Mouse (Mus musculus): Measurements from ENCODE around the gene Olfr569. TPM values are rescaled to one million over a fixed set of nuclear protein-coding genes. Genes with fewer than 3 reads are reported as not detected.

The Olfr569 gene
- not detected for total RNA-seq (2022)

DNA sequence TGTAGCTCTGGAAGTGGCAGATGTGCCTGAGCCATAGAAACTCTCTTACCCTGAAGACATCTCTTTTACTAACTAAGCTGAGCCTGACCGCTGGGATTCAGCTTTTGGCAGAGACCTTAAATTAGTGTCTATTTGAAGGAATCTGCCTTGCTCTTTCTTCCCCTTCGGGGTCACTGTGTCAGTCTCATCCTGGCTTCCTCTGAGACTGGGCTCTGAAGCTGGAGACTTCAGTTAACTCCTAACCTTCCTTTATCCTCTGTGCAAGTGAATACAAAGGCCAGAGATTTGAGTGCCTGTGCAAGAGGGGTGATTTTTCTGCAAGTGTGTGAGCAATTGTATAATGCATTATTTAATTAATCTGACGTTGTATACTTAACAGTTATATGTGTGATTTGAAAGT is at the start of gene Olfr569:
Gene Olfr569 (minus strand): TSS at position 101 of the 400 bp plus-strand sequence.
- DNase-seq, result no peak

- DNase-seq, result no peak
Observed at GRCm38 (mm10) chr7:102927105-102927504, 36.4 kb upstream of the Olfr569 start.

GRCm38 (mm10) chr7:102924109-102924508 is 33.4 kb upstream of the Olfr569 start, which contains the start of gene Olfr572:
Gene Olfr572, plus strand, starts transcription at chr7:102924409.
- no peak for DNase-seq

DNA sequence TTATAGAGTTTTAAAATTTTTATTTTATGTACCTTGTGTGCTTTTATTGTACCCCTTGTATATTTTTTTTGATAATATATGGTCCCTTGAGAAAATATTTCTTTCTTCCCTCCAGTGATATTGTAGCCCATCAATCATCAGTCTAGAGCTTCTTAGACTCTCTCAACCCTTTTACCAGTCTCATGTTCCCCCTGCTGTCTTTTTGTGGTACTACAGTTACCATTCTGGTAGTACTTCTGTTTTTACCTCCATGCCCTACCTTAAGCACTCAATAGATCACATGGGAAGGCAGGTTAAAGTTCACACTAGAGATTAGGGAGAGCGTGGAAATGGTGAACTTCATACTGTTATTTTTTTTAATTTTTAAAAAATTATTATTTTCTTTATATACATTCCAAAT is 28.9 kb upstream of the Olfr569 start:
- no peak for DNase-seq

- no peak for DNase-seq
Observed at GRCm38 (mm10) chr7:102917032-102917875, 26.6 kb upstream of the Olfr569 start, which contains the start of gene Olfr571. Gene Olfr571, minus strand, starts transcription at chr7:102917536.

GRCm38 (mm10) chr7:102916405-102916804 is 25.7 kb upstream of the Olfr569 start:
- DNase-seq, result no peak

GRCm38 (mm10) chr7:102915261-102915660 is 24.6 kb upstream of the Olfr569 start:
- no peak for DNase-seq

- DNase-seq, result no peak
Observed at GRCm38 (mm10) chr7:102876822-102877221, 13.9 kb downstream of the Olfr569 start, which contains the start of gene Olfr568. Gene Olfr568, plus strand, starts transcription at chr7:102877122.

DNA sequence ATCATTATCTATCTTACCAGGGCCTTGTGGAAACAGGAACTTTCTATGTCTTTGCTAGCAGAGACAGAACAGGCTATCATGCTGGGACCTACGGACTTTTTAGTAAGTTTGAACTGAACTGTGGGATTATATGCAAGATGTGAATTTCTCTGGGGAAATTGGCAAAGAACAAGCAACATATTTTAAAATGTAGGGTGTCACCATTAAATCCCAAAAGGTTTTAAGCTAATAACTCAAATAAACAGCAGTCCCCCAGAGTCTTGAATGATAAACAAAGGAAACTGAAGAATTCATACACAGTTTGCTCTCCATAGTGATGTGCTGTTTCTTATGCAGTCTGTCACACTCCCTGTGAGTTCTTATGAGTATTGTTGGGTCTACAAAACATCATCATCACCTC is 32.0 kb downstream of the Olfr569 start, which contains the start of gene Olfr566:
Gene Olfr566 (minus strand): TSS at position 101 of the 400 bp plus-strand sequence.
- DNase-seq, result no peak

DNA sequence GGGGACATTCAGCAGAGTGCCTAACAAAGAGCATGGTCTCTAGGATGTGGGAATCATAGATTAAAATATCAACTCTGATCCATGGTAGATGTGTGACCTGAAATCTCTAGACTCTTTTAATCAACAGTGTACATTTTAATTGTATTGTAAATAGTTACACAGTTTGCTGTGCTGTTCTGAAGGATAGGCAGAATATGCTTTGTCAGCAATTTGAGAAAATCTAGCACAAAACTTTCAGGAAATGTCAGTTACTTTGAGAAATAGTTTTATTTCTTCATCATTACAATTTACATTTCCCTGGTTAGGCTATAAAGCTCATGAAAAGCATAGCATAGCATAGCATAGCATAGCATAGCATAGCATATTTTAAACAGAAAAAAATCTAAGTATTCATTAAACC is 34.9 kb downstream of the Olfr569 start:
- no peak for DNase-seq

Other genes starting within 250 kb of the Olfr569 start
- not detected for gene Olfr555, start 232.1 kb downstream of the Olfr569 start, total RNA-seq (2022)
- not detected for gene Olfr556, start 226.0 kb downstream of the Olfr569 start, total RNA-seq (2022)
- gene Trim68, start 203.6 kb downstream of the Olfr569 start, total RNA-seq (2022), result 10 to 100 TPM; 10.9 to 19.3 (median 15.7) TPM
- under 1 TPM in 1 of 4 experiments, not detected in 3; 0.12 TPM for gene Olfr557, start 195.0 kb downstream of the Olfr569 start, total RNA-seq (2022)
- under 1 TPM in 3 of 4 experiments, not detected in 1; 0.14 to 0.40 (median 0.18) TPM for gene Olfr558, start 188.7 kb downstream of the Olfr569 start, total RNA-seq (2022)
- not detected for gene Olfr33, start 171.8 kb downstream of the Olfr569 start, total RNA-seq (2022)
- gene Olfr559, start 163.4 kb downstream of the Olfr569 start, total RNA-seq (2022), result not detected
- not detected for gene Olfr560, start 131.5 kb downstream of the Olfr569 start, total RNA-seq (2022)
- gene Olfr78, start 131.4 kb downstream of the Olfr569 start, total RNA-seq (2022), result under 1 TPM; 0.06 to 0.31 (median 0.21) TPM
- not detected for gene Olfr561, start 119.7 kb downstream of the Olfr569 start, total RNA-seq (2022)
- not detected for gene Olfr564, start 87.4 kb downstream of the Olfr569 start, total RNA-seq (2022)
- not detected for gene Olfr566, start 32.1 kb downstream of the Olfr569 start, total RNA-seq (2022)
- not detected for gene Olfr568, start 13.8 kb downstream of the Olfr569 start, total RNA-seq (2022)
- gene Olfr570, start 3.7 kb upstream of the Olfr569 start, total RNA-seq (2022), result not detected
- gene Olfr571, start 26.7 kb upstream of the Olfr569 start, total RNA-seq (2022), result under 1 TPM in 1 of 4 experiments, not detected in 3; 0.05 TPM
- not detected for gene Olfr572, start 33.5 kb upstream of the Olfr569 start, total RNA-seq (2022)
- gene Olfr573-ps1, start 51.7 kb upstream of the Olfr569 start, total RNA-seq (2022), result not detected
- gene Olfr574, start 57.6 kb upstream of the Olfr569 start, total RNA-seq (2022), result 1 to 10 TPM in 2 of 4 experiments, under 1 TPM in 1, not detected in 1; 0.45 to 1.4 (median 1.0) TPM
- not detected for gene Olfr575, start 67.9 kb upstream of the Olfr569 start, total RNA-seq (2022)
- gene Olfr576, start 71.8 kb upstream of the Olfr569 start, total RNA-seq (2022), result not detected
- gene Olfr577, start 85.1 kb upstream of the Olfr569 start, total RNA-seq (2022), result not detected
- gene Olfr578, start 98.4 kb upstream of the Olfr569 start, total RNA-seq (2022), result not detected
- not detected for gene Olfr582, start 147.1 kb upstream of the Olfr569 start, total RNA-seq (2022)
- not detected for gene Olfr583, start 160.4 kb upstream of the Olfr569 start, total RNA-seq (2022)
- not detected for gene Olfr584, start 191.0 kb upstream of the Olfr569 start, total RNA-seq (2022)
- not detected for gene Olfr585, start 206.8 kb upstream of the Olfr569 start, total RNA-seq (2022)
- gene Olfr586, start 234.8 kb upstream of the Olfr569 start, total RNA-seq (2022), result not detected
- gene Olfr588-ps1, start 250.0 kb upstream of the Olfr569 start, total RNA-seq (2022), result not detected